Mouse (Mus musculus) neural tube, embryonic 11.5 days (tissue): ENCODE results near the gene Itih3. TPM values are rescaled to one million over a fixed set of nuclear protein-coding genes. Genes with fewer than 3 reads are reported as not detected.
A peak's percentile ranks its signal among the peaks of the same experiment; 100 is the strongest.

ENCODE experiments used
- ATAC-seq: fragments of 200-750 bp; cut with Nextera tagmentation; 2 replicates; pipeline ENCODE4 v1.8.0; 2017; ENCODE audit warnings: moderate number of reproducible peaks, mild to moderate bottlenecking, moderate TSS enrichment, moderate library complexity; ENCODE audit not compliant: insufficient read depth, low FRiP score, low TSS enrichment
- DNase-seq: peaks from one replicate; pipeline ENCODE4 v3.0.0-alpha.2; 2015; ENCODE audit warnings: low spot score
- H3K27ac ChIP-seq: fragments of 300-500 bp; sonication (generic); 2 replicates; pipeline ENCODE4 v1.5.1; 2014; ENCODE audit warnings: low read depth, mild to moderate bottlenecking, low read length
- H3K27me3 ChIP-seq: fragments of 300-500 bp; sonication (generic); 2 replicates; pipeline ENCODE4 v1.6.1; 2014; ENCODE audit warnings: mild to moderate bottlenecking, low read length, mixed read lengths; ENCODE audit not compliant: control insufficient read depth, insufficient read depth
- H3K36me3 ChIP-seq: fragments of 300-500 bp; sonication (generic); 2 replicates; pipeline ENCODE4 v1.6.1; 2014; ENCODE audit warnings: mild to moderate bottlenecking, low read length, moderate library complexity, mixed read lengths; ENCODE audit not compliant: control insufficient read depth, insufficient read depth
- H3K4me1 ChIP-seq: fragments of 300-500 bp; sonication (generic); 2 replicates; pipeline ENCODE4 v1.6.1; 2014; ENCODE audit warnings: low read length, mixed read lengths; ENCODE audit not compliant: control insufficient read depth, insufficient read depth
- H3K4me2 ChIP-seq: fragments of 300-500 bp; sonication (generic); 2 replicates; pipeline ENCODE4 v1.6.1; 2014; ENCODE audit warnings: low read depth, mild to moderate bottlenecking, moderate library complexity
- H3K4me3 ChIP-seq: fragments of 300-500 bp; sonication (generic); 2 replicates; pipeline ENCODE4 v1.5.1; 2014; ENCODE audit warnings: low read depth, low read length
- H3K9ac ChIP-seq: fragments of 300-500 bp; sonication (generic); 2 replicates; pipeline ENCODE4 v1.6.1; 2014; ENCODE audit warnings: mild to moderate bottlenecking, low read length
- H3K9me3 ChIP-seq: fragments of 300-500 bp; sonication (generic); 2 replicates; pipeline ENCODE4 v1.6.1; 2016; ENCODE audit warnings: low read length; ENCODE audit not compliant: control insufficient read depth
- WGBS: fragments of 180-500 bp; shearing (Covaris S2); extraction: QIAGEN DNeasy Blood & Tissue Kit; methylation state at CpG from one replicate; pipeline ENCODE4 v1.1.7; 2014; 5-methylcytosine and 5-hydroxymethylcytosine counted together
- polyA plus RNA-seq: library from polyadenylated mRNA; unstranded; fragments of >200 nt; fragmentation: Nextera tagmentation; extraction: Ambion mirVana; gene quantifications from 2 replicates; pipeline ENCODE4 v1.2.1, GENCODE M21; 2014

The Itih3 gene
- polyA plus RNA-seq, 1 experiment from 2014 or later: not detected

GRCm38 (mm10) chr14:30911141-30911540, 12.4 kb downstream of the Itih3 start:
- Histone ChIP-seq H3K4me1 (no peaks in the 10 kb centered on the region), H3K27me3 (no peaks in the 10 kb centered on the region), H3K9me3 (no peaks in the 10 kb centered on the region), H3K36me3 (no peaks in the 10 kb centered on the region), H3K27ac (no peak overlapping the region), H3K4me2 (no peak overlapping the region), H3K4me3 (no peak overlapping the region), H3K9ac (no peak overlapping the region)
- ATAC-seq: no peak
- WGBS: 88% methylated on average over 8 of the region's 8 CpGs
- DNase-seq: no peak

- DNase-seq: no peak
- 76% methylated on average over 3 of the region's 3 CpGs for WGBS
These were observed 15.7 kb downstream of the Itih3 start for GRCm38 (mm10) chr14:30907814-30908265.

GRCm38 (mm10) chr14:30906001-30906400, 17.6 kb downstream of the Itih3 start:
- Histone ChIP-seq H3K9me3 (no peaks in the 10 kb centered on the region), H3K9ac (no peak overlapping the region), H3K36me3 (no peaks in the 10 kb centered on the region), H3K27me3 (no peaks in the 10 kb centered on the region), H3K4me3 (no peak overlapping the region), H3K4me2 (no peak overlapping the region), H3K4me1 (no peaks in the 10 kb centered on the region), H3K27ac (no peak overlapping the region)
- WGBS: 91% methylated on average over 6 of the region's 6 CpGs
- ATAC-seq (no peak), DNase-seq (no peak)

More at GRCm38 (mm10) chr14:30907814-30908265, 15.7 kb downstream of the Itih3 start:
- H3K4me3 ChIP-seq: no peak overlapping the region
- no peak overlapping the region for H3K9ac ChIP-seq
- H3K27ac ChIP-seq: no peak overlapping the region
- H3K27me3 ChIP-seq: no peaks in the 10 kb centered on the region
- ATAC-seq: no peak
- no peaks in the 10 kb centered on the region for H3K9me3 ChIP-seq
- H3K4me2 ChIP-seq: no peak overlapping the region
- no peaks in the 10 kb centered on the region for H3K4me1 ChIP-seq
- no peaks in the 10 kb centered on the region for H3K36me3 ChIP-seq

GRCm38 (mm10) chr14:30904307-30904706, 19.3 kb downstream of the Itih3 start:
- H3K4me2 ChIP-seq: no peak overlapping the region
- H3K36me3 ChIP-seq: no peaks in the 10 kb centered on the region
- no peaks in the 10 kb centered on the region for H3K4me1 ChIP-seq
- no peak for ATAC-seq
- H3K9ac ChIP-seq: no peak overlapping the region
- no peaks in the 10 kb centered on the region for H3K27me3 ChIP-seq
- 83% methylated on average over 8 of the region's 8 CpGs for WGBS
- no peak overlapping the region for H3K4me3 ChIP-seq
- DNase-seq: no peak
- H3K27ac ChIP-seq: no peak overlapping the region
- no peaks in the 10 kb centered on the region for H3K9me3 ChIP-seq

- WGBS: 82% methylated on average over 3 of the region's 3 CpGs
- H3K9me3 ChIP-seq: no peaks in the 10 kb centered on the region
- H3K27me3 ChIP-seq: no peaks in the 10 kb centered on the region
- ATAC-seq (no peak), DNase-seq (no peak)
- no peak overlapping the region for H3K27ac ChIP-seq
- H3K9ac ChIP-seq: no peak overlapping the region
- H3K4me2 ChIP-seq: no peak overlapping the region
- no peaks in the 10 kb centered on the region for H3K4me1 ChIP-seq
- H3K36me3 ChIP-seq: no peaks in the 10 kb centered on the region
- no peak overlapping the region for H3K4me3 ChIP-seq
These were observed 20.5 kb downstream of the Itih3 start for GRCm38 (mm10) chr14:30903036-30903435.

GRCm38 (mm10) chr14:30902628-30903027, 20.9 kb downstream of the Itih3 start:
- H3K27ac ChIP-seq: no peak overlapping the region
- no peak overlapping the region for H3K4me3 ChIP-seq
- WGBS: 89% methylated on average over 5 of the region's 5 CpGs
- no peak overlapping the region for H3K9ac ChIP-seq
- no peaks in the 10 kb centered on the region for H3K36me3 ChIP-seq
- no peaks in the 10 kb centered on the region for H3K4me1 ChIP-seq
- ATAC-seq (no peak), DNase-seq (no peak)
- no peaks in the 10 kb centered on the region for H3K9me3 ChIP-seq
- H3K27me3 ChIP-seq: no peaks in the 10 kb centered on the region
- no peak overlapping the region for H3K4me2 ChIP-seq

GRCm38 (mm10) chr14:30899972-30900371, 23.6 kb downstream of the Itih3 start:
- Histone ChIP-seq H3K27ac (no peak overlapping the region), H3K4me2 (no peak overlapping the region), H3K4me3 (no peak overlapping the region), H3K9ac (no peak overlapping the region), H3K27me3 (no peaks in the 10 kb centered on the region), H3K9me3 (no peaks in the 10 kb centered on the region), H3K4me1 (no peaks in the 10 kb centered on the region), H3K36me3 (no peaks in the 10 kb centered on the region)
- WGBS: 48% methylated on average over 3 of the region's 3 CpGs
- no peak for DNase-seq
- ATAC-seq: no peak

- H3K9ac ChIP-seq: no peak overlapping the region
- H3K27me3 ChIP-seq: no peaks in the 10 kb centered on the region
- ATAC-seq (no peak), DNase-seq (peak; percentile 23)
- H3K27ac ChIP-seq: no peak overlapping the region
- H3K4me1 ChIP-seq: no peaks in the 10 kb centered on the region
- H3K36me3 ChIP-seq: no peaks in the 10 kb centered on the region
- no peak overlapping the region for H3K4me2 ChIP-seq
- no peak overlapping the region for H3K4me3 ChIP-seq
- H3K9me3 ChIP-seq: no peaks in the 10 kb centered on the region
- WGBS: 22% methylated on average over 8 of the region's 9 CpGs
These were observed 35.3 kb downstream of the Itih3 start for GRCm38 (mm10) chr14:30888271-30888732.

- DNase-seq (no peak), ATAC-seq (no peak)
- Histone ChIP-seq H3K4me2 (no peak within 1 kb of the TSS), H3K36me3 (no peaks in the 10 kb centered on the region), H3K4me1 (no peaks in the 10 kb centered on the region), H3K27me3 (no peaks in the 10 kb centered on the region), H3K9ac (no peak within 1 kb of the TSS), H3K4me3 (no peak within 1 kb of the TSS), H3K9me3 (no peaks in the 10 kb centered on the region), H3K27ac (no peak within 1 kb of the TSS)
- WGBS: 86% methylated on average over 3 of the region's 3 CpGs
These were observed 37.4 kb downstream of the Itih3 start, which contains the start of gene Itih4 for GRCm38 (mm10) chr14:30886204-30886603. Itih4 (plus strand) TSS chr14:30886476.
